Mouse (Mus musculus) spleen, adult 12 weeks (tissue): ENCODE results near the gene 3110082I17Rik.
"Not testable (repeated sequence)": the region's sequence is repeated elsewhere in the genome, so short reads cannot be mapped to it uniquely, and the experiment has no call there.

Experiments used
- DNase-seq: peaks from one replicate; pipeline ENCODE4 v3.0.0; 2022; ENCODE audit warnings: low spot score

The 3110082I17Rik gene

DNA sequence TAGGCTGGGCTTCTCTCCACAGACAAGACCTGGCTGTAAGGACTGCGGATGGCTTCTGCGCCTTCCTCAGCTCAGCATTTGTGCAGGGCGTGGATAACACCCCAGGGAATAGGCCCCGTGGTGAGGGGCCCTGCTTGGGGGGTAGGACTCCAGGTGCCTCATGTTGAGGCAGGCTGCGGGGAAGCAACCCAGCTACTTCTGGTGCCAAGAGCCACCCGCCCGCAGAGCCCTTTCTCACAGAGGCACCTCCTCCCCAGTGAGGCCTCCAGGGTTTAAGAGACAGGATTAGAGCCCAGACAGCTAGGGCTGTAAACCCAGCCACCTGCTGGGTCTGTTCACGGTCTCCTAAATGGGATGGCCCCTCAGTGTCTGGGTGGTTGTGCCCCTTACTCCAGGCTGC, 108.7 kb downstream of the 3110082I17Rik start:
- DNase-seq = no peak

GRCm38 (mm10) chr5:139351134-139351533, 109.2 kb downstream of the 3110082I17Rik start, which contains the start of gene Cox19:
Gene Cox19, minus strand, starts transcription at chr5:139351418.
- DNase-seq = no peak

DNA sequence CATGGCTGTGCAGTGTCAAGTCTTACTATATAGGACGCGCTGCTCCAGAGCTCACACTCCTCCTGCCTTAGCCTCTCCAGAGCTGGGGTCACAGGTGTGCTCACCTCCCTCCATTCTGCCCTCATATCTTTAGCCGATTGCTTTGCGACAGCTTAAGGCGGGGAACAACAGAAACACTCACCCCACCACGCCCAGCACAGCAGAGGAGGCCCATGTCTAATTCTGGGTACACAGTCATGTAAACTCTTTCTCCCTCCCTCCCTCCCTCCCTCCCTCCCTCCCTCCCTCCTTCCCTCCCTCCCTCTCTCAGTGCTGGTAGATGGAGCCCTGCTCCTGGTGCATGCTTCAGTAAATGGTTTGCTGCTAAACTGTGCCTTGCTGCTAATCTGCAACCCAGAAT, 110.6 kb downstream of the 3110082I17Rik start:
- DNase-seq = no peak

DNA sequence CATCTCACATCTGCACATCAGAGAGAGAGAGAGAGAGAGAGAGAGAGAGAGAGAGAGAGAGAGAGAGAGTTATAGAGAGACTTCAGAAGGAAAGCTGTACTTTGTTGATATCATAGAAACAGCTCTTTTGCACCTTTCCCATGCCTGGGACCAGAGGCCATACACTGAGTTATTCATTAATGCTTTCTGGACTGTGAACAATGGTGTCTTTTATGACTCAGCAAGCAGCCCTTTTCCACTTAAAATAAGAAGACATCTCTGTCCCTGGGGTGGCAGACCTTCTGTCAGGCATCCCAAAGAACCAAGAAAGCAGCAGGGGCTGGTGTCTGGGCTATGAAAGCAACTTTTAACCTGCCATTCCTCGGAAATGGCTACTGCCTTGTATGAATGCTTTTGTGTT, 113.1 kb downstream of the 3110082I17Rik start:
- DNase-seq = no peak

GRCm38 (mm10) chr5:139345364-139345714, 115.0 kb downstream of the 3110082I17Rik start:
- DNase-seq = no peak

DNA sequence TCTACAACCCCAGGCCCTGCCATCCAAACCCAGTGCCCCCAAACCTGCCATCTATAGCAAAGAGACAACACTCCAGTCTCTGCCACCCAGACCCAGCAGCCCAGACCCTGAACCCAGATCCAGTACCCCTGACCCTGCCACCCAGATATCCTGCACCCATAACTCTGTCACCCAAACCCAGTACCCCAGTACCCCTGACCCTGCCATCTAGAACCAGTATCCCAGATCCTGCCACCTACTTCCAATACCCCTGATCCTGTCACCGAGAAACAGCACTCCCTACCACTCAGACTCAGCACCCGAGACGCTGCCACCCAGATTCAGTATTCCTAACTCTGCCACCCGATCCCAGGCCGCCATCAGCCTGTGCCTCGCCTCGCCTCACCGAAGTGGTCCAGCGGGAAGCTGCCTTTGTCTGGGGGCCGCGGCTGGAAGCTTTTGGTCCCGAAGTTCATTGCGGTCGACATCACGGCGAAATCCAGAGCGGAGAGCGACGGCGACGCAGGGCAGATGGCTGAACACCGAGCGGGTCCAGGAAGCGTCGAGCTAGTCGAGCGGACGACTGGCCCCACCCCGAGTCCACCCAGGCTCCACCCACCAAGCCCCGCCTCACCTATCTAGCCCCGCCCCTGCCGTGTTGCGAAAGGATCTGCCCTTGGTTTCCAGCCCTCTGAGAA, 115.5 kb downstream of the 3110082I17Rik start:
- DNase-seq = peak; percentile 95

DNA sequence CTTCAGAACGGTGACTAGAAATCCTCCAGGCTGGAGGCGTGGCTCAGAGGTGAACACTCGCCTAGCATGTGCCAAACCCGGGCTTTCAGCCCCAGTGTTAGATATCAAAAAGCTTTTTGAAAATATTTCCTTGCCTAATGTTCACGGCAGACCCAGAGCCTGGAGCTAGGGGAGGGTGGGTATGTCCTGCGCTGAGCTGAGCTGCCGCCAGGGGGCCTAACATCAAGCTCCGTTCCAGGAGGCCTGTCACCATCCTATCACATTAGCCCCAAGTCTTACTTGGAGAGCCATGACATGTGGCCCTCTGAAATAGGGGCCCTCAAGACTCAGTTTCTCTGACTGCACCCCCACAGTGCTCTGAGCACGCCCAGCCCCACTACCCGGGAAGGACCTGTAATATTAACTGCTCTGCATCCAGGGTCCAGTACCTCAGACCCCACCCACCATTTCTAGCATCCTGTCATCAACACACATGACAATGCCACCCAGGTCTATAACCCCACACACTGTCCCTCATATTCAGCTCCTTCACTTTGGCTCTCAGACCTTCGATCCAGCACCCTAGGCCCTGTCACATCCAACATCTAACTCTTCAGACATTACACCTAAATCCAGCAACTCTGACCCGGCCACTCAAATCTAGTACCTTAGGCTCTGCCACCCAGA, 116.2 kb downstream of the 3110082I17Rik start:
- peak; percentile 70 for DNase-seq

DNA sequence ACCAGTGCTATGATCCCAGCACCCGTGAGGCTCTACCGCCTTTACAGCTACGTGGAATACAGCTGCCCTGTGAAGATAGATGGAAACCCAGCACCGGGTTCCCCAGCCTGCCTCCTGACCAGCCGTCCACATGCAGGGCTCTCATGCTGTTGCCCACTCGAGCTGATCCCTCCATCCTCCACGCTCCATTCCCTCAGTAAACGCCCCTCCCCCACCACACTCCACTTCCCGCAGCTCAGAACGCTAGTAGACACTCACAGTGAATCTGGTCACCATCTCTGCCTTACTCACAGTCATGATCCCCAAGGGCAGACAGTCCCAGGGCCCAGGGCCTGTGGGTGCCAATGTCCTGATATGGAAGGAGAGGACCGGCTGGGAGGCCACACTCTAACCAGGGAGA, 121.4 kb downstream of the 3110082I17Rik start:
- DNase-seq = no peak

- no peak for DNase-seq
Observed at GRCm38 (mm10) chr5:139338403-139338802, 121.9 kb downstream of the 3110082I17Rik start.

GRCm38 (mm10) chr5:139337826-139338370, 122.4 kb downstream of the 3110082I17Rik start:
- no peak for DNase-seq

- no peak for DNase-seq
Observed at GRCm38 (mm10) chr5:139335634-139336033, 124.7 kb downstream of the 3110082I17Rik start.

- not testable (repeated sequence) for DNase-seq
Observed at GRCm38 (mm10) chr5:139334394-139334793, 125.9 kb downstream of the 3110082I17Rik start.

GRCm38 (mm10) chr5:139333301-139334013, 126.9 kb downstream of the 3110082I17Rik start:
- DNase-seq = no peak

DNA sequence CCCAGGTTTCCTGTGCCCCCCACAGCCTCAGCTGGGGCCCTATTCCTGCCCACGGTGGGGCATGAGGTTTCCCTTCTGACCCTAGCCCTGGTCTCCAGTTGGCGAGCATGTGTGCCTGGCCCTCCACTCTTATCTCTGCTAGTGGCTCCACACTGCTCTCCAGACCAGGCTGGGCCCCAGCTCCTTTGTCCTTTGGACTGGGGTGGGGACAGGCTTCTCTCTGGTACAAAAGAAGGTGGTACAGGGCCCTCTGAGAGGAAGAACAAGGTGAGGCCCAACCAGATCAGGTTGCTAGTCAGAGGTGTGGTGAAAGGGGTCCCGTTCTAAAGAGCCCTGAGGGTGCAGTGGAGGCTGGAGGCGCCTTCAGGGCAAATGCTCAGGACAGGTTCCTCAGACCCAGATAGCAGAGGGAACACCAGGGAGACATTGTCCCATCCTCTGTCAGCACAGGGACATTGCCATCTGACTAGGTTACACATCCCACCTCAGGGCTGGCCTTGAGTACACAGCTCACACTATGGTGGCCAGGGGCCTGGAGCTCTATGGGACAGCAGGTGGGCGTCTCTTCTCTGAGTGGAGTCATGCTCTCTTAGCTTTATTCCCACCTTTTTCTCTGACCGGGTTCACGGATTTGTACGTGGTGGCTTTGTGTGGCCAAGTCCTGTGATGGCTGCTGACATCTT, 127.6 kb downstream of the 3110082I17Rik start:
- no peak for DNase-seq

DNA sequence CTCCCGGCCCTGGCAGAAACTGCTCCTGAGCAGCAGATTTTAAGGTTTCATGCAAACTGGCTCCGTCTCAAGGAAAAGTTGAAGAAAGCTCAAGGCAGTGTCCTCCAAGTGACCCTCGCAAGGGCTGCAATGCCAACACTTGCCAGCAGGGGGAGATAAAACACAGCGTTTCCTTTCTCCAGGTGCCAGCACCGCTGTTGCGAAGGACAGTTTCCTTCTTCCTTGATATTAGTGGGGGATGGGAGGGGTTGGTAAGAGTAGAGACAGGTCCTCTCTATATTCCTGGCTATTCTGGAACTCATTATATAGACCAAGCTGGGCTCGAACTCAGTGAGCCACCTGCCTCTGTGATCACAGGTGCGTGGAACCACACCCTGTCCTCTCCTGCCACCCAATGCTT, 128.6 kb downstream of the 3110082I17Rik start:
- DNase-seq = peak; percentile 64

GRCm38 (mm10) chr5:139330766-139331165, 129.6 kb downstream of the 3110082I17Rik start:
- DNase-seq = no peak

- DNase-seq = no peak
Observed at GRCm38 (mm10) chr5:139327634-139328020, 132.7 kb downstream of the 3110082I17Rik start.

DNA sequence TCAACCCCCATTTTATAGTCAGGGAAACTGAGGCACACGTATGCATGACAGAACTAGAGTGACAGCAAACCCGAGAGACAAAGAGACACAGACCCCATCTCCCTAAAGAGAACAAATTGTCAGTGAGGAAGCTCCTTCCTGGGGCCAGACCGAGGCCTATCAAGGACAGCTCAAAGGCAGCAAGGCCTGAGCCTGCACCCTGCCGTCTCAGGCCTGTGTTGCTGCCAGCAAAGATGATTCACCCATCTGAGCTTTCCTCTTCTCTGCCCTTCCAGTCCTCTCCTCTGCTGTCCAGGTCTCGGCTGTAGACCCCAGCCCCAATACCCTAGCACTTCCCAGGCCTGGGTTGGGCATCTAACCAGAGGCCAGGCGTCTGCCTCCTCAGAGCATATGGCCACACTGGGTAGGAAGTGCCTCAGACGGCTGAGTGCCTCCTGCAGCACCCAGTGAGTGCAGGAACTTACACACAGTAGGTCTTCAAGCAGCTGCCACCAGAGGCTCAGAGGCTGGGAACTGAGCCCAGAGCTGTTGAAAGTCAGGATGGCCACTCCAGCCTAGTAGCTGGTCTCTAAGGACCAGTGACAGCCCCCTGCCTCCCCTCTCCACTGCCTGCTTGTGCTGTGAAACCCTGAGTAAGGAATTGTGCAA, 133.2 kb downstream of the 3110082I17Rik start:
- no peak for DNase-seq

DNA sequence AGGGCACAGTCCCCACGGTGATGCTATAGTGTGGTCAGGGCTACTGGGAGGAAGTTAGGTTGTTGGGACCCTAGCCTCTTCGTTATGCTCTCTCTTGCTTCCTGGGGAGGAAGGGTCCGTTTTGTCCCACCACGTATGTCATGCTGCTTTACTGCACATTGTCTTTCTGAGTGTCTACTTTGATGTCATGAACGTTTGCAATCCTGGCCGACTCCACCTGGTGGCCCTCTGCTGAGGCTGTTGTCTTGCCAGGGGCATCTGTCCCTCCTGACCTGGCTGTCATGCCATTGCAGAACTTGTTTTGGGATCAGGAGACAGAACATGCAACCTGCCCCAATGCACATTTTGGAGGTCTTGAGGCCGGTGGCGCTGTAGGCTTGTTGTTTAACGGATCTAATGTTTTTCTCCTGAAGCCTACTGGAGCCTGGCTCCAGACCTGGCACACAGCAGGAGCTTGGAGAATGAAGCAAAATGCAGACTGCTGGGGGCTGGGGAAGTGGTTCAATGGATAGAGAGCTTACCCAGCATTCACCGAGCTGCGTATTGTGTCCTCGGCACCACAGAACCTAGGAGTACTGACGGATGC, 134.1 kb downstream of the 3110082I17Rik start:
- DNase-seq = no peak

DNA sequence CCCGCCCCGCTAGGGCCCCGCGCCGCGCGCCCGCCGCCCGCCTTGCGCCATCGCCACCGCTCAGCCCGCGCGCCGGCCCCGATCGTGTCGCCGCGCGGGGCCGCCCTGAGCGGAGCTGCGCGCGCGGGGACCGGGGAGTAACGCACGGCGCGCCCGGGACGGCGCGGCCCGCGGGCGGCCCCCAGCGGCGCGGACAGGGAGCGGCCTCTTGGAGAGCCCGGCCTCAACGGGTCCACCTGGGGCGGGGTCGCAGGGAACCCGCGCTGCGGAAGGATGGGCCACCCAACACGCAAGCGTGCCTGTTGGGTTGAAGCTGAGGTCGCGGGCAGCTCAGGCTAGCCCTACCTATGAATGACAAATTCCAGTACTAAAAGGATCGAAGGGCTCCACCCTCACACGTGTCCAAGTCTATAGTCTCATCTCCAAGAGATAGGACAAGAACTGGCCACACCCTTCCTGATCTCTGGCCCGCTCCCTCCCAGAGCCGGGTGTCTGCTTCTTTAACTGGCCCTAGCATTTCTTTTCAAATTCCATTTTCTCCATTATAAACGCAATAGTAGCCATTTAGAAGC, 134.8 kb downstream of the 3110082I17Rik start, which contains the start of gene Adap1:
Adap1 (minus strand) TSS at position 228 of the 572 bp plus-strand sequence.
- DNase-seq = peak; percentile 42
